Mouse (Mus musculus) liver, embryonic 11.5 days (tissue): ENCODE results near the gene Gm17490. TPM values are rescaled to one million over a fixed set of nuclear protein-coding genes. Genes with fewer than 3 reads are reported as not detected.

Experiments used
- ATAC-seq: fragments of 200-750 bp; cut with Nextera tagmentation; replicated peaks from 2 replicates; pipeline ENCODE4 v1.8.0; 2017; ENCODE audit warnings: moderate number of reproducible peaks, mild to moderate bottlenecking, moderate TSS enrichment, moderate library complexity; ENCODE audit not compliant: low FRiP score
- DNase-seq: peaks from one replicate; pipeline ENCODE4 v3.0.0-alpha.2; 2017; ENCODE audit warnings: low spot score
- H3K27ac ChIP-seq: fragments of 300-500 bp; sonication (generic); 2 replicates; pipeline ENCODE4 v1.5.1; 2014; ENCODE audit warnings: mild to moderate bottlenecking, low read depth, low read length, control low read depth
- H3K27me3 ChIP-seq: fragments of 300-500 bp; sonication (generic); replicated peaks from 2 replicates; pipeline ENCODE4 v1.6.1; 2014; ENCODE audit warnings: low read length, mixed read lengths; ENCODE audit not compliant: control insufficient read depth, insufficient read depth
- H3K36me3 ChIP-seq: fragments of 300-500 bp; sonication (generic); 2 replicates; pipeline ENCODE4 v1.6.1; 2014; ENCODE audit warnings: mild to moderate bottlenecking, low read length, moderate library complexity, mixed read lengths; ENCODE audit not compliant: control insufficient read depth, insufficient read depth
- H3K4me1 ChIP-seq: fragments of 300-500 bp; sonication (generic); replicated peaks from 2 replicates; pipeline ENCODE4 v1.6.1; 2014; ENCODE audit warnings: low read length, mixed read lengths; ENCODE audit not compliant: control insufficient read depth, insufficient read depth
- H3K4me2 ChIP-seq: fragments of 300-500 bp; sonication (generic); 2 replicates; pipeline ENCODE4 v1.6.1; 2014; ENCODE audit warnings: mild to moderate bottlenecking, control low read depth, moderate library complexity
- H3K4me3 ChIP-seq: fragments of 300-500 bp; sonication (generic); 2 replicates; pipeline ENCODE4 v1.5.1; 2014; ENCODE audit warnings: low read depth, low read length, control low read depth
- H3K9ac ChIP-seq: fragments of 300-500 bp; sonication (generic); 2 replicates; pipeline ENCODE4 v1.6.1; 2014; ENCODE audit warnings: low read depth, low read length, control low read depth
- H3K9me3 ChIP-seq: fragments of 300-500 bp; sonication (generic); 2 replicates; pipeline ENCODE4 v1.6.1; 2016; ENCODE audit warnings: low read length, inconsistent platforms, mixed read lengths; ENCODE audit not compliant: control insufficient read depth
- WGBS: fragments of 180-500 bp; shearing (Covaris S2); extraction: QIAGEN DNeasy Blood & Tissue Kit; methylation state at CpG from one replicate; pipeline ENCODE4 v1.1.7; 2014; 5-methylcytosine and 5-hydroxymethylcytosine counted together
- polyA plus RNA-seq: library from polyadenylated mRNA; unstranded; fragments of >200 nt; fragmentation: Nextera tagmentation; extraction: Ambion mirVana; gene quantifications from 2 replicates; pipeline ENCODE4 v1.2.1, GENCODE M21; 2014

Gene Gm17490
- polyA plus RNA-seq, 1 experiment from 2014 or later, result not detected

DNA sequence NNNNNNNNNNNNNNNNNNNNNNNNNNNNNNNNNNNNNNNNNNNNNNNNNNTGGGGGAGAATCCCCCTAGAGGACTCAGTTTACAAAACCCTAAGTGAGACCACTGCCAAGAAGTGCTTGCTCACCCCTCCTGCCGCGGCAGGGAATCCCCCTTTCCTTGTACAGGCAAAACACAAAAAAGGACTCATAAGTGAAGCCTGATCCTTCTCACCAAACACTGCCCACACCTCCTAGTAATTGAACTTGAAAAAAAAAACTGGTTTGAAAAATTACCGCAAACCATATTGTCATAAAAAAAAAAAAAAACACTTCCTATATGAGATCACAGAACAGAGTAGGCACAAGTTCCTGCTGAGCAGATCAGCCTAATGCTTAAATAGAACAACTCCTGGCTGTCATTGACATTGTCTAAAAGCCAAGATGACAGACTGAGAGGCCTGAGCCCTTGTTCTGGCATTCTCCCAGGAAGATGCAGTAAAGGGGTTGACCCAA is 16.4 kb upstream of the Gm17490 start, which contains the start of gene Il2ra:
Il2ra (plus strand) TSS at position 357 of the 491 bp plus-strand sequence.
- H3K9me3 ChIP-seq, result no peaks in the 10 kb centered on the region
- no peak within 1 kb of the TSS for H3K27ac ChIP-seq
- H3K4me3 ChIP-seq, result no peak within 1 kb of the TSS
- H3K27me3 ChIP-seq, result no peaks in the 10 kb centered on the region
- WGBS, result 83% methylated on average over 3 of the region's 3 CpGs
- no peaks in the 10 kb centered on the region for H3K36me3 ChIP-seq
- no peaks in the 10 kb centered on the region for H3K4me1 ChIP-seq
- no peak for DNase-seq
- no peak within 1 kb of the TSS for H3K4me2 ChIP-seq
- ATAC-seq, result no peak
- no peak within 1 kb of the TSS for H3K9ac ChIP-seq

DNA sequence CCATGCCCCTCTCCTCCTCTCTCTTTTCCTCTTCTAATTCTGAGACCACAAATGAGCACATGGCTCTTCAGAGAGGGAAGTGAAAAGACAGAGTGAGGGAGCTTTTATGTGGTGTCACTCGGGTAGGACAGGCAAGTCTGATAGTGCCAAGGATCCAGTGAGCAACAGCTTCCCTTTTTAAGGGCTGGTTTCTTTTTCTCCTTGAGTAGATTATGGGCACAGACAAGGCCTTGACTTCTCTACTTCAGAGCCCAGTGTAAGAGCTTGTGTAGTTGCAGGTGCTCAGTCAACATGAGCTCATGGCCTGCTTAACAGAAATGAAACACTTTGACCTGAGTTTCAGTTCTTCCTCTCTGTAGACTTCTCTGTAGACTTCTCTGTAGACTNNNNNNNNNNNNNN is 11.1 kb upstream of the Gm17490 start:
- no peaks in the 10 kb centered on the region for H3K4me1 ChIP-seq
- H3K9me3 ChIP-seq, result no peaks in the 10 kb centered on the region
- WGBS, result 27% methylated on average over 1 of the region's 1 CpGs
- DNase-seq (no peak), ATAC-seq (no peak)
- no peak overlapping the region for H3K27ac ChIP-seq
- H3K9ac ChIP-seq, result no peak overlapping the region
- H3K36me3 ChIP-seq, result no peaks in the 10 kb centered on the region
- H3K27me3 ChIP-seq, result no peaks in the 10 kb centered on the region
- no peak overlapping the region for H3K4me2 ChIP-seq
- H3K4me3 ChIP-seq, result no peak overlapping the region

DNA sequence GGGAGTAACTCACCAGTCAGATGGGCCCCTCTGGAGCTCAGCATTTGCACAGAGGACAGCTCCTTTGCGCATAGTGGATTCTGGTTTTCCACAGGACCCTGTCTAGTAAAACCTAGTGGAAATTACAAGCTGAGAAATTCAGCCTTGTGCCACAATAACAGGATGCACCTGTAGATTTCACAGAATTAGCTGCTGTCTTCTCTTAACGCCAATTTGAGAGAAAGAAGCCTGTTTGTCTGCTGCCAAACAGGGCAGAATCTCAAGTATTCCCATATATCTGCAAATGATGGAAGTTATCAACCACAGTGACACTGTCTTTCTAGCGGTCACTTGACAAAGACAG is 10.0 kb upstream of the Gm17490 start:
- ATAC-seq (no peak), DNase-seq (no peak)
- H3K27ac ChIP-seq, result no peak overlapping the region
- no peak overlapping the region for H3K9ac ChIP-seq
- no peaks in the 10 kb centered on the region for H3K27me3 ChIP-seq
- 79% methylated on average over 3 of the region's 3 CpGs for WGBS
- no peaks in the 10 kb centered on the region for H3K36me3 ChIP-seq
- H3K9me3 ChIP-seq, result no peaks in the 10 kb centered on the region
- no peak overlapping the region for H3K4me2 ChIP-seq
- no peaks in the 10 kb centered on the region for H3K4me1 ChIP-seq
- no peak overlapping the region for H3K4me3 ChIP-seq

DNA sequence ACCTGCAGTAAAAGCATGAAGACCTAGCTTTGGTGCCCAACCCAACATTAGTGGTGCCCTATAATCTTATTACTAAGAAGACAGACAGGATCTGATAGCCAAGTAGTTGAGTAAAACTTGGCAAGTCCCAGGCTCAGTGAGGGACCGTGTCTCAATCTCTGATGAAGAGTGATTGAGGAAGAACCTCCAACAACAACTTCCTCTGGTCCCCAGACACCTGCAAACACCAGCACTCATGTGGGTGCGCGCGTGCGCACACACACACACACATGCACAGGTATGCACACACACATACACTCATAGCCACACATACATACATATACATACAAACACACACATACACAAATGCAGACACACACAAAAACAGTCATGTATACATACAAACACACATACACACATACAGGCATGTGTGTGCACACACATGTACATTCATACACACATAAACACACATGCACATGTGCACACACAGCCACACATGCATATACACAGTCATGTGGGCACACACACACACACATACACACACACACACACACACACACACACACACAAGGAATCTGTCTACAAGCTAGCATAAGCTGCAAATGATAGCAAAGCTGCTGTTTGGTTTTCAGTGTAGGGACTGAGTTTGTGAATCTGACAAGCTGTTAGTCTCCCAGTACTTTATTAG is 9.5 kb upstream of the Gm17490 start:
- Histone ChIP-seq H3K4me2 (no peak overlapping the region), H3K27ac (no peak overlapping the region), H3K27me3 (no peaks in the 10 kb centered on the region), H3K36me3 (no peaks in the 10 kb centered on the region), H3K9me3 (no peaks in the 10 kb centered on the region), H3K4me3 (no peak overlapping the region), H3K9ac (no peak overlapping the region), H3K4me1 (no peaks in the 10 kb centered on the region)
- DNase-seq (no peak), ATAC-seq (no peak)
- WGBS, result 91% methylated on average over 5 of the region's 5 CpGs

DNA sequence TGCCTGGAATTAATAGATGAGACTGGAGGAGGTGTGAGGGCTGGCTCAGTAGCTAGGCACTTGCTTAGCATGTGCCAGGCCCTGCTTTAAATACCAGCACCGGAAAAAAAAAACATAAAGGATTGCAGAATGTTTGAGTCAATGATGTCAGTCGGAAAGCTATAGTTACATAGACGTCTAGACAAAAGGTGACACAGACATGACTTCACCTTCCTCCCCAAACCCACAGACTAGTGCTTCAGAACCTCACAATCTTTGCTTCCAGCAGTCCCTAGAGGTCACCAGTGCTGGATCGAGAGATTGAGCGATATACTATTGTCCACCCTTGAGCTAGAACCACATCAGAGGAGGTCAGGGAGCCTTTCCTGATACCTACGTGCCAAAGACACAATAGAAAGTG is 9.0 kb upstream of the Gm17490 start:
- Histone ChIP-seq H3K36me3 (no peaks in the 10 kb centered on the region), H3K4me2 (no peak overlapping the region), H3K9ac (no peak overlapping the region), H3K27me3 (no peaks in the 10 kb centered on the region), H3K4me1 (no peaks in the 10 kb centered on the region), H3K9me3 (no peaks in the 10 kb centered on the region), H3K27ac (no peak overlapping the region), H3K4me3 (no peak overlapping the region)
- DNase-seq (no peak), ATAC-seq (no peak)
- 82% methylated on average over 6 of the region's 6 CpGs for WGBS

DNA sequence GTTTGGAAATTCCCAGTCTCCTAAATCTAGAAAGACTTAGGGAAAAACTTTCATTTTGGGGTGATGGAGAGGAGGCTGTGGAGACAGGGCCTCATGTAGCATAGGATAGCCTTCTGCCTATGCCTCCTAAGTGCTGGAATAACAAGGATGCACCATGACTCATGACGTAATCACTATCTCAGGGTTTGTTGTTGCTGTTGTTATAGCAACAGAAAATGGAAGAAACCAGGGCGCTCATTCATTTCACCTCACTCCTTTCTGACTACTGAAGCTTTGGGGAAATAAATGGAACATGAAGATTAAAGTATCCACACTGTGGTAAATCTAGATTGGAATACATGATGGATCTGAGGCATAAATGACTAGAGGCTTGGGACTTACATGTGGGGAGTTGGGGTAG is 2.3 kb downstream of the Gm17490 start:
- Histone ChIP-seq H3K36me3 (no peaks in the 10 kb centered on the region), H3K9ac (no peak overlapping the region), H3K27ac (no peak overlapping the region), H3K9me3 (no peaks in the 10 kb centered on the region), H3K4me3 (no peak overlapping the region), H3K27me3 (no peaks in the 10 kb centered on the region), H3K4me2 (no peak overlapping the region), H3K4me1 (no peaks in the 10 kb centered on the region)
- whole genome bisulfite sequencing, result 87% methylated on average over 2 of the region's 2 CpGs
- ATAC-seq (no peak), DNase-seq (no peak)

DNA sequence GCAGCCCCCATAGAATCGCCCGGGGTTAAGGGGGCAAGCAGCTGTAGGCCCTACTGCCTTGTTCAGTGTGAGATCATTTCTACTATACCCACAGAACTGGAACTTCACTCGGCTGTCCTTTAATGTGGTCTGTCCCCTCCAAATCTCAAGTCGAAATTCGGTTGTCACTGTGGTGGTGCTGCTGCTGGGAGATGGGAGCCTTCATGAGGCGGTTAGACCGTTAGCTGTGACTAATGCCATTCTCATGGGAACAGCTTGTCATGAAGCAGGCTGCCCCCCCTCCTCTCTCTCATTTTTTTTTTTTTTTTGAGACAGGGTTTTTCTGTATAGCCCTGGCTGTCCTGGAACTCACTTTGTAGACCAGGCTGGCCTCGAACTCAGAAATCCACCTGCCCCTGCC is 2.9 kb downstream of the Gm17490 start:
- Histone ChIP-seq H3K9ac (no peak overlapping the region), H3K9me3 (no peaks in the 10 kb centered on the region), H3K4me3 (no peak overlapping the region), H3K27me3 (no peaks in the 10 kb centered on the region), H3K4me1 (no peaks in the 10 kb centered on the region), H3K4me2 (no peak overlapping the region), H3K27ac (no peak overlapping the region), H3K36me3 (no peaks in the 10 kb centered on the region)
- ATAC-seq (no peak), DNase-seq (no peak)
- WGBS, result 86% methylated on average over 8 of the region's 8 CpGs

DNA sequence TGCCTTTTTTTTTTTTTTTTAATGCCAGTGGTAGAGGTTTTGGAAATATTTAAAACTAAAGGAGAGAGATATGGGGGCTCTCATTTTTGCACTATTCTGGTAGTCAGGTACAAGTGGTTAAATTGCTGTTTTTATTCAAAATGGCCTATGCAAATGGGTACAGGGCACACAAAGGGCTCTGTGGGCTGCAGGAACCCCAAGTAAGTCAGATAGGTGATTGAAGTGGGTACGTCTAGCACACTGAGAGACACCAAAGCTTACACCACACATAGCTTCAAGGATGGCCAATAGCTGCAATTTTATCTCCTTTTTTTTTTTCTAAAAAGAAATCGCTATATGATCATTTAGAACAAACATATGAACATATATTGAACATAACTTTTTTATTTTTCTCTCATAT is 6.5 kb downstream of the Gm17490 start:
- Histone ChIP-seq H3K27me3 (no peaks in the 10 kb centered on the region), H3K9ac (no peak overlapping the region), H3K4me1 (no peaks in the 10 kb centered on the region), H3K9me3 (no peaks in the 10 kb centered on the region), H3K27ac (no peak overlapping the region), H3K36me3 (no peaks in the 10 kb centered on the region), H3K4me2 (no peak overlapping the region), H3K4me3 (no peak overlapping the region)
- WGBS, result 78% methylated on average over 2 of the region's 2 CpGs
- ATAC-seq (no peak), DNase-seq (no peak)

DNA sequence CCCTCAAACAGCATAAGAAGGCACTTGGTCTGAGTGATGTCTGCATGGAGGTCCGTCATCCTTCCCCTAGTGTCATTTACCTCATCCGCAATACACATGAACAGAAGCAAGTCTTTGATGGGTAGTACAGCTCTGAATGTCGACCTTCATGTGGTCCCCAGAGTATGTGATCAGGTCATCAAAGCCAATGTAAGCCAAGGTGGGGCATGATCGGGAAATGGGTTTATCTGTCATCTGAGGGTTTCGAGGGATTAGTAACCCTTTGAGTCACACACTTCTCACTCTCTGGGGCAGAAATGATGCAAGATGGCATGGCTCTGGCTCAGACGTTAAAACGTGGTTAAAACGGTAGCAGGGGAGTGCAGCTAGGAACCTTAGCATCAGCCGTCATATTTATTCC is 9.2 kb downstream of the Gm17490 start:
- no peaks in the 10 kb centered on the region for H3K9me3 ChIP-seq
- no peaks in the 10 kb centered on the region for H3K4me1 ChIP-seq
- no peak overlapping the region for H3K27ac ChIP-seq

More for the DNA sequence above, 9.2 kb downstream of the Gm17490 start:
- no peak for ATAC-seq
- H3K9ac ChIP-seq, result no peak overlapping the region
- H3K4me2 ChIP-seq, result no peak overlapping the region
- H3K4me3 ChIP-seq, result no peak overlapping the region
- DNase-seq, result no peak
- WGBS, result 82% methylated on average over 9 of the region's 9 CpGs
- H3K36me3 ChIP-seq, result no peaks in the 10 kb centered on the region
- H3K27me3 ChIP-seq, result no peaks in the 10 kb centered on the region
